Mouse (Mus musculus): ENCODE measurements around the gene Arpin. TPM values are rescaled to one million over a fixed set of nuclear protein-coding genes. Genes with fewer than 3 reads are reported as not detected.

The Arpin gene
- 2.5 and 2.8 TPM in 2 replicates for polyA plus RNA-seq (2015; fragmentation: Nextera tagmentation; extraction: Ambion mirVana)

- no peaks in the 10 kb centered on the region for H3K36me3 ChIP-seq (replicated peaks; ENCODE audit: insufficient read depth, low read length)
- peak within 1 kb of the TSS; percentile 49 for H3K4me3 ChIP-seq (ENCODE audit: low read depth, low read length)
- no peaks in the 10 kb centered on the region for H3K9me3 ChIP-seq (ENCODE audit: low read length)
- DNase-seq: peak; percentile 61
- H3K27ac ChIP-seq (ENCODE audit: low read depth): peak within 1 kb of the TSS; percentile 82
- H3K4me1 ChIP-seq (ENCODE audit: insufficient read depth): 0 out of 2 replicates have a peak, but pooled peaks cover 2% of the 10 kb centered on the region
- H3K27me3 ChIP-seq (ENCODE audit: insufficient read depth, low read length): peaks cover 9% of the 10 kb centered on the region; the same call in 1 of the 2 replicates
- peak within 1 kb of the TSS; percentile 70 for H3K4me2 ChIP-seq (ENCODE audit: low read depth, low read length)
- 5% methylated on average over 32 of the region's 32 CpGs for WGBS (ENCODE audit: insufficient replicate concordance)
- TF ChIP-seq CTCF (IDR thresholded peaks at IDR 0.05; ENCODE audit: low read depth) (no peak), EP300 (IDR thresholded peaks at IDR 0.05; ENCODE audit: low read depth) (no peak)
- peak; percentile 79 for ATAC-seq
- H3K9ac ChIP-seq (replicated peaks): peak within 1 kb of the TSS; percentile 63
These were observed at the start of gene Arpin for GRCm38 (mm10) chr7:79934862-79935510. Gene Arpin (minus strand): TSS chr7:79935359.

GRCm38 (mm10) chr7:79975316-79975715, 40.2 kb upstream of the Arpin start:
- Histone ChIP-seq H3K4me3 (ENCODE audit: low read depth, low read length) (no peak overlapping the region), H3K27me3 (ENCODE audit: insufficient read depth, low read length) (no peaks in the 10 kb centered on the region), H3K9ac (replicated peaks) (no peak overlapping the region), H3K4me2 (ENCODE audit: low read depth, low read length) (no peak overlapping the region), H3K9me3 (ENCODE audit: low read length) (no peaks in the 10 kb centered on the region), H3K27ac (ENCODE audit: low read depth) (no peak overlapping the region), H3K36me3 (replicated peaks; ENCODE audit: insufficient read depth, low read length) (no peaks in the 10 kb centered on the region), H3K4me1 (ENCODE audit: insufficient read depth) (no peaks in the 10 kb centered on the region)
- TF ChIP-seq CTCF (IDR thresholded peaks at IDR 0.05; ENCODE audit: low read depth) (no peak), EP300 (IDR thresholded peaks at IDR 0.05; ENCODE audit: low read depth) (no peak)
- DNase-seq: no peak
- no peak for ATAC-seq
- WGBS (ENCODE audit: insufficient replicate concordance): 75% methylated on average over 2 of the region's 2 CpGs

GRCm38 (mm10) chr7:79972195-79972594, 37.0 kb upstream of the Arpin start:
- H3K27me3 ChIP-seq (ENCODE audit: insufficient read depth, low read length): no peaks in the 10 kb centered on the region
- no peaks in the 10 kb centered on the region for H3K36me3 ChIP-seq (replicated peaks; ENCODE audit: insufficient read depth, low read length)
- TF ChIP-seq CTCF (IDR thresholded peaks at IDR 0.05; ENCODE audit: low read depth) (no peak), EP300 (IDR thresholded peaks at IDR 0.05; ENCODE audit: low read depth) (no peak)
- no peak overlapping the region for H3K4me2 ChIP-seq (ENCODE audit: low read depth, low read length)
- H3K9me3 ChIP-seq (ENCODE audit: low read length): no peaks in the 10 kb centered on the region
- DNase-seq (no peak), ATAC-seq (no peak)
- 69% methylated on average over 5 of the region's 5 CpGs for WGBS (ENCODE audit: insufficient replicate concordance)
- H3K4me1 ChIP-seq (ENCODE audit: insufficient read depth): no peaks in the 10 kb centered on the region
- no peak overlapping the region for H3K4me3 ChIP-seq (ENCODE audit: low read depth, low read length)
- H3K9ac ChIP-seq (replicated peaks): no peak overlapping the region
- no peak overlapping the region for H3K27ac ChIP-seq (ENCODE audit: low read depth)

GRCm38 (mm10) chr7:79970336-79970735, 35.2 kb upstream of the Arpin start:
- ATAC-seq (no peak), DNase-seq (no peak)
- Histone ChIP-seq H3K9me3 (ENCODE audit: low read length) (no peaks in the 10 kb centered on the region), H3K9ac (replicated peaks) (no peak overlapping the region), H3K4me1 (ENCODE audit: insufficient read depth) (no peaks in the 10 kb centered on the region), H3K4me2 (ENCODE audit: low read depth, low read length) (no peak overlapping the region), H3K4me3 (ENCODE audit: low read depth, low read length) (no peak overlapping the region), H3K27me3 (ENCODE audit: insufficient read depth, low read length) (no peaks in the 10 kb centered on the region), H3K36me3 (replicated peaks; ENCODE audit: insufficient read depth, low read length) (no peaks in the 10 kb centered on the region), H3K27ac (ENCODE audit: low read depth) (no peak overlapping the region)
- WGBS (ENCODE audit: insufficient replicate concordance): 31% methylated on average over 1 of the region's 1 CpGs
- TF ChIP-seq CTCF (IDR thresholded peaks at IDR 0.05; ENCODE audit: low read depth) (no peak), EP300 (IDR thresholded peaks at IDR 0.05; ENCODE audit: low read depth) (no peak)

- ATAC-seq (no peak), DNase-seq (no peak)
- H3K9me3 ChIP-seq (ENCODE audit: low read length): no peaks in the 10 kb centered on the region
- no peaks in the 10 kb centered on the region for H3K4me1 ChIP-seq (ENCODE audit: insufficient read depth)
- H3K9ac ChIP-seq (replicated peaks): no peak overlapping the region
- H3K4me2 ChIP-seq (ENCODE audit: low read depth, low read length): no peak overlapping the region
- H3K27ac ChIP-seq (ENCODE audit: low read depth): no peak overlapping the region
- WGBS (ENCODE audit: insufficient replicate concordance): 76% methylated on average over 6 of the region's 6 CpGs
- no peaks in the 10 kb centered on the region for H3K27me3 ChIP-seq (ENCODE audit: insufficient read depth, low read length)
- H3K36me3 ChIP-seq (replicated peaks; ENCODE audit: insufficient read depth, low read length): no peaks in the 10 kb centered on the region
- TF ChIP-seq CTCF (IDR thresholded peaks at IDR 0.05; ENCODE audit: low read depth): no peak
- TF ChIP-seq EP300 (IDR thresholded peaks at IDR 0.05; ENCODE audit: low read depth): no peak
- no peak overlapping the region for H3K4me3 ChIP-seq (ENCODE audit: low read depth, low read length)
These were observed 33.2 kb upstream of the Arpin start for GRCm38 (mm10) chr7:79968326-79968725.

- Histone ChIP-seq H3K4me3 (ENCODE audit: low read depth, low read length) (no peak overlapping the region), H3K4me1 (ENCODE audit: insufficient read depth) (no peaks in the 10 kb centered on the region), H3K27me3 (ENCODE audit: insufficient read depth, low read length) (no peaks in the 10 kb centered on the region), H3K9ac (replicated peaks) (no peak overlapping the region), H3K36me3 (replicated peaks; ENCODE audit: insufficient read depth, low read length) (no peaks in the 10 kb centered on the region), H3K27ac (ENCODE audit: low read depth) (no peak overlapping the region), H3K4me2 (ENCODE audit: low read depth, low read length) (no peak overlapping the region), H3K9me3 (ENCODE audit: low read length) (no peaks in the 10 kb centered on the region)
- ATAC-seq (no peak), DNase-seq (no peak)
- 45% methylated on average over 1 of the region's 1 CpGs for WGBS (ENCODE audit: insufficient replicate concordance)
- 0 out of 2 replicates have a peak, but pooled peaks have one; percentile 10 for TF ChIP-seq CTCF (IDR thresholded peaks at IDR 0.05; ENCODE audit: low read depth)
- no peak for TF ChIP-seq EP300 (IDR thresholded peaks at IDR 0.05; ENCODE audit: low read depth)
These were observed 26.4 kb upstream of the Arpin start for GRCm38 (mm10) chr7:79961600-79961999.
